Mouse (Mus musculus) CH12.LX (cell line): ENCODE measurements at regions not wholly inside any gene's neighbourhood (a gene's known extent, or its start where the extent isn't known, plus 50 kb on each side); places are given as distances from the start of the nearest gene placed in this dataset.

Experiments
- CTCF ChIP-seq, 2 experiments: IDR thresholded peaks in 1 of 2; conservative IDR thresholded peaks in 1 of 2; 2 replicates each; pipeline ENCODE4 v1.5.1; 2011 to 2012; ENCODE audit warnings: low read depth in 2 of 2, low read length in 2 of 2, improper control_type of control experiment in 1 of 2, inconsistent platforms in 1 of 2, mild to moderate bottlenecking in 1 of 2, moderate library complexity in 1 of 2
- ELF1 ChIP-seq: IDR thresholded peaks from 2 replicates; pipeline ENCODE4 v1.6.1; 2014; ENCODE audit warnings: low read depth, mild to moderate bottlenecking, inconsistent platforms, low read length, improper control_type of control experiment
- EP300 ChIP-seq: IDR thresholded peaks from 2 replicates; pipeline ENCODE4 v1.6.1; 2011; ENCODE audit warnings: low read length, improper control_type of control experiment
- ETS1 ChIP-seq: conservative IDR thresholded peaks from 2 replicates; pipeline ENCODE4 v1.6.1; 2012; ENCODE audit warnings: low read depth, mild to moderate bottlenecking, inconsistent platforms, low read length, improper control_type of control experiment, moderate library complexity
- MEF2A ChIP-seq: IDR thresholded peaks from 2 replicates; pipeline ENCODE4 v1.6.1; 2014; ENCODE audit warnings: low read depth, mild to moderate bottlenecking, inconsistent platforms, low read length, improper control_type of control experiment, borderline replicate concordance
- MXI1 ChIP-seq: IDR thresholded peaks from 2 replicates; pipeline ENCODE4 v1.6.1; 2011; ENCODE audit warnings: mild to moderate bottlenecking, low read depth, low read length, improper control_type of control experiment
- UBTF ChIP-seq: IDR thresholded peaks from 2 replicates; pipeline ENCODE4 v1.6.1; 2012; ENCODE audit warnings: low read depth, mild to moderate bottlenecking, inconsistent platforms, low read length, improper control_type of control experiment, moderate library complexity

- TF ChIP-seq CTCF (conservative IDR thresholded peaks at IDR 0.05 in 1 of 2, IDR thresholded peaks at IDR 0.05 in 1 of 2; ENCODE audit: low read depth in 2 of 2, low read length in 2 of 2) (no peak), MXI1 (no peak), ELF1 (no peak), UBTF (no peak), EP300 (no peak), ETS1 (no peak), MEF2A (no peak)
These were observed 209.8 kb downstream of the Cd83 start for GRCm38 (mm10) chr13:43994361-43994760.
